Mouse (Mus musculus) urinary bladder, postnatal 14 days (tissue): ENCODE measurements at regions not wholly inside any gene's neighbourhood (a gene's known extent, or its start where the extent isn't known, plus 50 kb on each side); places are given as distances from the start of the nearest gene placed in this dataset.

Experiments
- DNase-seq: peaks from one replicate; pipeline ENCODE4 v3.0.0; 2021; ENCODE audit warnings: low spot score

GRCm38 (mm10) chr3:100401080-100401479, 88.0 kb downstream of the Tent5c start:
- DNase-seq, result no peak

GRCm38 (mm10) chr3:100397491-100397890, 91.6 kb downstream of the Tent5c start:
- DNase-seq, result no peak

- peak; percentile 55 for DNase-seq
These were observed 94.1 kb downstream of the Tent5c start for GRCm38 (mm10) chr3:100394911-100395604.

GRCm38 (mm10) chr3:100393956-100394355, 95.2 kb downstream of the Tent5c start:
- DNase-seq, result no peak

GRCm38 (mm10) chr3:100382181-100382580, 106.9 kb downstream of the Tent5c start:
- no peak for DNase-seq

- DNase-seq, result no peak
These were observed 107.8 kb downstream of the Tent5c start for GRCm38 (mm10) chr3:100381363-100381762.

GRCm38 (mm10) chr3:100376162-100376561, 113.0 kb downstream of the Tent5c start:
- DNase-seq, result no peak

- no peak for DNase-seq
These were observed 122.0 kb downstream of the Tent5c start for GRCm38 (mm10) chr3:100366884-100367840.

GRCm38 (mm10) chr3:100366447-100366846, 122.7 kb downstream of the Tent5c start:
- DNase-seq, result no peak

- no peak for DNase-seq
These were observed 123.7 kb downstream of the Tent5c start for GRCm38 (mm10) chr3:100365354-100365945.

- DNase-seq, result no peak
These were observed 124.4 kb downstream of the Tent5c start for GRCm38 (mm10) chr3:100364706-100365105.

GRCm38 (mm10) chr3:100362983-100363382, 126.1 kb downstream of the Tent5c start:
- no peak for DNase-seq

- DNase-seq, result no peak
These were observed 129.1 kb downstream of the Tent5c start for GRCm38 (mm10) chr3:100360019-100360418.

- peak; percentile 42 for DNase-seq
These were observed 130.1 kb downstream of the Tent5c start for GRCm38 (mm10) chr3:100359036-100359435.

GRCm38 (mm10) chr3:100333478-100333877, 155.6 kb downstream of the Tent5c start:
- DNase-seq, result peak; percentile 38

GRCm38 (mm10) chr3:100318357-100318756, 156.2 kb upstream of the Wdr3 start:
- DNase-seq, result no peak

- DNase-seq, result no peak
These were observed 125.6 kb upstream of the Wdr3 start for GRCm38 (mm10) chr3:100287818-100288217.

- no peak for DNase-seq
These were observed 104.8 kb upstream of the Wdr3 start for GRCm38 (mm10) chr3:100266976-100267375.

GRCm38 (mm10) chr3:100264991-100265390, 102.8 kb upstream of the Wdr3 start:
- DNase-seq, result no peak
